Mouse (Mus musculus): ENCODE data around the gene Farsa.

DNA sequence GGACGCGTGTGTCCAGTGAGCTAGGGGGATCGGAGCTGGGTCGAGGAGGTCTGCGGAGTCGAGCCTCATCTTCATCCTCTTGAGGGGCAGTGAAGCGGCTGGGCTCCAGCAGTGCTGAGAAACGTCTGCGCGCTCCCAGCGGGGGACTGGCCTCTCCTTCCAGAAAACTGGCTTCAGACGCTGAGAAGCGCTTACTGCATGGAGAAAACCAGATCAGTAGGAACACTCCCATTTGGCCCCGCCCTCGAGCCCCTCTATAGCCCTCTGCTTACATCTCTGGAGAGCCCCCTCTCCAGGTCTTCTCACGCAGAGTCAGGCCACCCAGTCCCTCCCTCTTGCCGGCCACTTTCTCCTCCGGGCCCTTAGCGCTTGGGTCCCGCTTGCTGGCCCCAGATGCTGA, 61.0 kb downstream of the Farsa start:
- TF ChIP-seq POLR2A (IDR thresholded peaks at IDR 0.05; ENCODE audit: extremely low read depth, insufficient read depth, low read length) (no peak), CTCF (IDR thresholded peaks at IDR 0.05; ENCODE audit: low read depth, low read length) (no peak)

Measured in liver, adult 2 months (tissue).